Mouse (Mus musculus): ENCODE results near the gene Olfr345. TPM values are rescaled to one million over a fixed set of nuclear protein-coding genes. Genes with fewer than 3 reads are reported as not detected.

The Olfr345 gene
- not detected in 2 replicates for total RNA-seq (2015; ENCODE audit: low replicate concordance)
- not detected in 2 replicates for total RNA-seq (2017; ENCODE audit: low replicate concordance)

GRCm38 (mm10) chr2:36639741-36640140 is at the start of gene Olfr345:
Gene Olfr345 (plus strand): TSS chr2:36640041.
- ATAC-seq (replicated peaks; ENCODE audit: low FRiP score, poor library complexity, severe bottlenecking) = no peak

- ATAC-seq (replicated peaks; ENCODE audit: low FRiP score, poor library complexity, severe bottlenecking) = no peak
These were observed 45.6 kb downstream of the Olfr345 start, which contains the start of gene Olfr346 for GRCm38 (mm10) chr2:36685488-36685887. Gene Olfr346 (plus strand): TSS chr2:36685788.

Other genes starting within 250 kb of the Olfr345 start
- gene Olfr339, start 221.1 kb upstream of the Olfr345 start, total RNA-seq (2015; ENCODE audit: low replicate concordance) = not detected in 2 replicates
- gene Olfr339, start 221.1 kb upstream of the Olfr345 start, total RNA-seq (2017; ENCODE audit: low replicate concordance) = not detected in 2 replicates
- gene Olfr340, start 187.5 kb upstream of the Olfr345 start, total RNA-seq (2015; ENCODE audit: low replicate concordance) = not detected in 2 replicates
- not detected in 2 replicates for gene Olfr340, start 187.5 kb upstream of the Olfr345 start, total RNA-seq (2017; ENCODE audit: low replicate concordance)
- not detected in 2 replicates for gene Olfr341, start 157.6 kb upstream of the Olfr345 start, total RNA-seq (2015; ENCODE audit: low replicate concordance)
- gene Olfr341, start 157.6 kb upstream of the Olfr345 start, total RNA-seq (2017; ENCODE audit: low replicate concordance) = 0.09 TPM in 1 of 2 replicates, not detected in the other
- gene Olfr342, start 115.0 kb upstream of the Olfr345 start, total RNA-seq (2015; ENCODE audit: low replicate concordance) = not detected in 2 replicates
- not detected in 2 replicates for gene Olfr342, start 115.0 kb upstream of the Olfr345 start, total RNA-seq (2017; ENCODE audit: low replicate concordance)
- gene Olfr344, start 73.4 kb upstream of the Olfr345 start, total RNA-seq (2015; ENCODE audit: low replicate concordance) = not detected in 2 replicates
- gene Olfr344, start 73.4 kb upstream of the Olfr345 start, total RNA-seq (2017; ENCODE audit: low replicate concordance) = 0.09 TPM in 1 of 2 replicates, not detected in the other
- not detected in 2 replicates for gene Olfr346, start 45.7 kb downstream of the Olfr345 start, total RNA-seq (2015; ENCODE audit: low replicate concordance)
- gene Olfr346, start 45.7 kb downstream of the Olfr345 start, total RNA-seq (2017; ENCODE audit: low replicate concordance) = not detected in 2 replicates
- gene Olfr347, start 91.9 kb downstream of the Olfr345 start, total RNA-seq (2015; ENCODE audit: low replicate concordance) = not detected in 2 replicates
- not detected in 2 replicates for gene Olfr347, start 91.9 kb downstream of the Olfr345 start, total RNA-seq (2017; ENCODE audit: low replicate concordance)
- gene Olfr348, start 144.2 kb downstream of the Olfr345 start, total RNA-seq (2015; ENCODE audit: low replicate concordance) = not detected in 2 replicates
- not detected in 2 replicates for gene Olfr348, start 144.2 kb downstream of the Olfr345 start, total RNA-seq (2017; ENCODE audit: low replicate concordance)
- not detected in 2 replicates for gene Olfr50, start 150.5 kb downstream of the Olfr345 start, total RNA-seq (2015; ENCODE audit: low replicate concordance)
- gene Olfr50, start 150.5 kb downstream of the Olfr345 start, total RNA-seq (2017; ENCODE audit: low replicate concordance) = not detected in 2 replicates
- not detected in 2 replicates for gene Olfr3, start 177.0 kb downstream of the Olfr345 start, total RNA-seq (2015; ENCODE audit: low replicate concordance)
- not detected in 2 replicates for gene Olfr3, start 177.0 kb downstream of the Olfr345 start, total RNA-seq (2017; ENCODE audit: low replicate concordance)
- not detected in 2 replicates for gene Olfr350, start 206.3 kb downstream of the Olfr345 start, total RNA-seq (2015; ENCODE audit: low replicate concordance)
- not detected in 2 replicates for gene Olfr350, start 206.3 kb downstream of the Olfr345 start, total RNA-seq (2017; ENCODE audit: low replicate concordance)
- gene Olfr351, start 222.6 kb downstream of the Olfr345 start, total RNA-seq (2015; ENCODE audit: low replicate concordance) = not detected in 2 replicates
- gene Olfr351, start 222.6 kb downstream of the Olfr345 start, total RNA-seq (2017; ENCODE audit: low replicate concordance) = not detected in 2 replicates
- not detected in 2 replicates for gene Olfr352, start 228.4 kb downstream of the Olfr345 start, total RNA-seq (2015; ENCODE audit: low replicate concordance)
- gene Olfr352, start 228.4 kb downstream of the Olfr345 start, total RNA-seq (2017; ENCODE audit: low replicate concordance) = not detected in 2 replicates